Mouse (Mus musculus) adrenal gland, postnatal 10 days (tissue): ENCODE measurements at regions not wholly inside any gene's neighbourhood (a gene's known extent, or its start where the extent isn't known, plus 50 kb on each side); places are given as distances from the start of the nearest gene placed in this dataset.

Source experiments
- DNase-seq: peaks from one replicate; pipeline ENCODE4 v3.0.0; 2021; ENCODE audit warnings: mixed read lengths

DNA sequence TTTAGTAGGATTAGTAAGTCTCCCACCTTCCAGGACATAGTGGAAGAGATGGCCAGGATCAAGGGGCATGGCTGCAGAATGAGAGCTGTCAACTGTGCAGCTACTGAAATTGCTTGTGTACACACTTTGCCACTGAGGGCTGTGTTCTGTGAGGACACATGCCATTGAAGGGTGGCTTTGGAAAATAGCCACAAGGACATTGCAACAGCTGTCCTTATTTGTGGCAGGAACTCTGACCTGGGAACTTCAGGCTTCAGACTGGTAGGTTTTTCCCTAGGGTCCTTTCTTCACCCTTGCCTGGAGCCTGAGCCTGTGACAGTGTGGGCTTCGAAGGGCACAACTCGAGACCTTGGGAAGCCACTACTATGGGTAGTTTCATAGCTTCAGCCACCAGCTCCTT lies 64.2 kb upstream of the Ywhaq start:
- DNase-seq, result peak; percentile 49

DNA sequence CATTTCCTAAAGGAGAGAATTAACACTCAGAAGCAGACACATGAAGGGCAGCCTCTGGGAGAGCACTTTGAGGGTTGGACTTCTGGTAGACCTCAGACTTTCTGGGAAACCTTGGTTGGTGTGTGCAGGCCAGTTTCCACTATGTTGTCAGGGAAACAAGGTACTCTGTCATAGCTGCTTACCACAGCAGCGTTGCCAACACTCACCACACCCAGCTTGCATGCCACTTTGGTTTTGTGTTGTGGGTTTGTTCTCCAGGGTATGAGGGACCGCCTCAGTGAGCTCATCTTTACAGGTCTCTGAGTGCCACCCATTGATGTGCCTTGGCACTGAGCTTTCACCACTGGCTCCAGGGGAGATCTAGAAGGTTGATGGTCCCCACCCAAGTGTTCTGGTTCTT lies 62.8 kb upstream of the Ywhaq start:
- no peak for DNase-seq

- no peak for DNase-seq
These were observed 61.8 kb upstream of the Ywhaq start for GRCm38 (mm10) chr12:21479251-21479650.

DNA sequence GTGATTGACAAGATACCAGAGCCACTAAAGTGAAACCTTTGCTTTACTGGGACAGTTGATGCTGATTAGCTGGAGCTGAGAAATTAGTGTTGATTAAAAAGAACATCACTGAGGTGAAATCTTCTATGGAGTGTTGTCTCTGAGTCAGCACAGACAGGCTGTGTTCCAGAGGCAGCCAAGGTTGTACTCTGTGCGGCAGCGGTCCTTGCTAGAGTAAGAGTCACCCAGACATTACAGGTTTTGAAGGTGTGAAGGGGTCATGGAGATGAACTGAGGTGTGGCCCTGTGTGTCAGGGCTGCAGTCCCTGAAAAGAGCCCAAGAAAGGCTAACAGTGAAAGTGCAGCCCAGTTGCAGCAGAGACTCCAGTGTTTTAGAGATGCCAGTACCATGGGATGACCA lies 59.1 kb upstream of the Ywhaq start:
- DNase-seq, result no peak

GRCm38 (mm10) chr12:21472951-21473710 lies 55.7 kb upstream of the Ywhaq start:
- DNase-seq, result no peak

DNA sequence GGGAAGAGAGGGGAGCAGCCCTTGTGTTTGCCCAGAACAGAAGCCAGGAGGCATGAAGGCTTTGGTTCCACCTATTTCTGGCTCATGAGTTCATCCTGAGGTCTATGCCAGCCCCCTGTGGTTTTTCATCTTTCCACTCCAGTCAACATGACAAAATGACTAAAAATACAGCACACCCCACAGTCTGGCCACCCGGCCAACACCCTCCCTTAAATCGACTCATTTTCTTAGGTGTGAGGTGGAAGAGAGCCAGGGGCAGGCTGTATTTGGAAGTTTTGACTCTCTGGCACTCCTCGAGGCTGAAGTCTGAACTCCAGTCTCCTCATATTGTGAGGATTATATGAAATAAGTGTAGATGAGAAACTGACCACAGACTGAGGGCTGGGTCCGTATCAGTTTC lies 55.0 kb upstream of the Ywhaq start:
- DNase-seq, result no peak

- no peak for DNase-seq
These were observed 54.5 kb upstream of the Ywhaq start for GRCm38 (mm10) chr12:21471986-21472385.

DNA sequence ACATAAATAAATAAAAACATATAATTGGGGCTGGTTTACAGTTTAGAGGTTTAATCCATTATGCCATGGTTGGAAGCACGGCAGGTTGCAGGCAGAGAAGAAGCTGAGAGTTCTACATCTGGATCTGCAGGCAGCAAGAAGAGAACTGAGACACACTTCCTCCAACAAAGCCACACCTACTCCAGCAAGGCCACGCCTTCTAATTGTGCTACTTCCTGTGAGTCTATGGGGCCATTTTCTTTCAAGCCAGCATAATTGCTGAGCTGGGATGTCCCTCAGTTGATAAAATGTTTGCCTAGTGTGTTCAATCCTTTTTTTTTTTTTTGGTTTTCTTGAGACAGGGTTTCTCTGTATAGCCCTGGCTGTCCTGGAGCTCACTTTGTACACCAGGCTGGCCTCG lies 52.8 kb upstream of the Ywhaq start:
- DNase-seq, result no peak
